Mouse (Mus musculus) hindbrain, embryonic 16.5 days (tissue): ENCODE measurements around the gene Dkc1. TPM values are rescaled to one million over a fixed set of nuclear protein-coding genes. Genes with fewer than 3 reads are reported as not detected.

Source experiments
- polyA plus RNA-seq: library from polyadenylated mRNA; unstranded; fragments of >200 nt; fragmentation: Nextera tagmentation; extraction: Ambion mirVana; gene quantifications from 2 replicates; pipeline ENCODE4 v1.2.1, GENCODE M21; 2015

Dkc1 gene
- polyA plus RNA-seq, 1 experiment from 2014 or later = 49.2 TPM

Other genes starting within 250 kb of the Dkc1 start
- gene Gab3, start 10.4 kb upstream of the Dkc1 start, polyA plus RNA-seq = 3.0 and 3.1 TPM in 2 replicates
- 30.5 and 31.8 TPM in 2 replicates for gene Mpp1, start 35.2 kb downstream of the Dkc1 start, polyA plus RNA-seq
- not detected in 2 replicates for gene Smim9, start 67.9 kb downstream of the Dkc1 start, polyA plus RNA-seq